Mouse (Mus musculus): ENCODE measurements around the gene Samd14. TPM values are rescaled to one million over a fixed set of nuclear protein-coding genes. Genes with fewer than 3 reads are reported as not detected.

The Samd14 gene
- polyA plus RNA-seq, 1 experiment: 135 TPM

- Histone ChIP-seq H3K27me3 (ENCODE audit: control insufficient read depth) (peaks cover 29% of the 10 kb centered on the region), H3K36me3 (ENCODE audit: control insufficient read depth) (no peaks in the 10 kb centered on the region), H3K4me3 (replicated peaks) (no peak overlapping the region), H3K4me1 (ENCODE audit: control insufficient read depth) (no peaks in the 10 kb centered on the region), H3K9me3 (ENCODE audit: control insufficient read depth, low read length) (no peaks in the 10 kb centered on the region; the same call in 1 of the 2 replicates)
- no peak for TF ChIP-seq GATA1 (IDR thresholded peaks at IDR 0.05; ENCODE audit: low read length)
- no peak for TF ChIP-seq TAL1 (IDR thresholded peaks at IDR 0.05; ENCODE audit: low read length)
Measured at GRCm38 (mm10) chr11:95071266-95071665, 61.6 kb downstream of the Samd14 start.

GRCm38 (mm10) chr11:95072136-95072535 lies 62.5 kb downstream of the Samd14 start:
- Histone ChIP-seq H3K4me3 (replicated peaks) (no peak overlapping the region), H3K9me3 (ENCODE audit: control insufficient read depth, low read length) (peaks cover 2% of the 10 kb centered on the region; the same call in 1 of the 2 replicates), H3K27me3 (ENCODE audit: control insufficient read depth) (peaks cover 38% of the 10 kb centered on the region), H3K36me3 (ENCODE audit: control insufficient read depth) (no peaks in the 10 kb centered on the region), H3K4me1 (ENCODE audit: control insufficient read depth) (no peaks in the 10 kb centered on the region)
- TF ChIP-seq TAL1 (IDR thresholded peaks at IDR 0.05; ENCODE audit: low read length): no peak
- no peak for TF ChIP-seq GATA1 (IDR thresholded peaks at IDR 0.05; ENCODE audit: low read length)

GRCm38 (mm10) chr11:95072804-95073203 lies 63.1 kb downstream of the Samd14 start:
- TF ChIP-seq GATA1 (IDR thresholded peaks at IDR 0.05; ENCODE audit: low read length) (no peak), TAL1 (IDR thresholded peaks at IDR 0.05; ENCODE audit: low read length) (no peak)
- Histone ChIP-seq H3K4me1 (ENCODE audit: control insufficient read depth) (no peaks in the 10 kb centered on the region), H3K9me3 (ENCODE audit: control insufficient read depth, low read length) (peaks cover 2% of the 10 kb centered on the region; the same call in 1 of the 2 replicates), H3K27me3 (ENCODE audit: control insufficient read depth) (peaks cover 45% of the 10 kb centered on the region), H3K36me3 (ENCODE audit: control insufficient read depth) (no peaks in the 10 kb centered on the region), H3K4me3 (replicated peaks) (no peak overlapping the region)

- Histone ChIP-seq H3K9me3 (ENCODE audit: control insufficient read depth, low read length) (peaks cover 2% of the 10 kb centered on the region; the same call in 1 of the 2 replicates), H3K4me1 (ENCODE audit: control insufficient read depth) (no peaks in the 10 kb centered on the region), H3K4me3 (replicated peaks) (no peak overlapping the region), H3K27me3 (ENCODE audit: control insufficient read depth) (peaks cover 55% of the 10 kb centered on the region), H3K36me3 (ENCODE audit: control insufficient read depth) (no peaks in the 10 kb centered on the region)
- TF ChIP-seq GATA1 (IDR thresholded peaks at IDR 0.05; ENCODE audit: low read length) (no peak), TAL1 (IDR thresholded peaks at IDR 0.05; ENCODE audit: low read length) (no peak)
Measured at GRCm38 (mm10) chr11:95073835-95074234, 64.2 kb downstream of the Samd14 start.

GRCm38 (mm10) chr11:95074694-95075093 lies 65.0 kb downstream of the Samd14 start:
- TF ChIP-seq TAL1 (IDR thresholded peaks at IDR 0.05; ENCODE audit: low read length) (no peak), GATA1 (IDR thresholded peaks at IDR 0.05; ENCODE audit: low read length) (no peak)
- peaks cover 64% of the 10 kb centered on the region for H3K27me3 ChIP-seq (ENCODE audit: control insufficient read depth)
- no peaks in the 10 kb centered on the region for H3K36me3 ChIP-seq (ENCODE audit: control insufficient read depth)
- no peaks in the 10 kb centered on the region for H3K4me1 ChIP-seq (ENCODE audit: control insufficient read depth)
- no peak overlapping the region for H3K4me3 ChIP-seq (replicated peaks)
- H3K9me3 ChIP-seq (ENCODE audit: control insufficient read depth, low read length): peaks cover 2% of the 10 kb centered on the region; the same call in 1 of the 2 replicates

GRCm38 (mm10) chr11:95075197-95076040 lies 65.7 kb downstream of the Samd14 start:
- no peak for TF ChIP-seq TAL1 (IDR thresholded peaks at IDR 0.05; ENCODE audit: low read length)
- TF ChIP-seq GATA1 (IDR thresholded peaks at IDR 0.05; ENCODE audit: low read length): no peak
- H3K27me3 ChIP-seq (ENCODE audit: control insufficient read depth): peaks cover 70% of the 10 kb centered on the region
- H3K4me3 ChIP-seq (replicated peaks): peak overlapping the region; percentile 46
- peaks cover 2% of the 10 kb centered on the region; the same call in 1 of the 2 replicates for H3K9me3 ChIP-seq (ENCODE audit: control insufficient read depth, low read length)
- H3K4me1 ChIP-seq (ENCODE audit: control insufficient read depth): no peaks in the 10 kb centered on the region
- H3K36me3 ChIP-seq (ENCODE audit: control insufficient read depth): no peaks in the 10 kb centered on the region

Other genes starting within 250 kb of the Samd14 start
- not detected in 2 replicates for gene Tmem92, start 227.2 kb upstream of the Samd14 start, polyA plus RNA-seq (2012)
- gene Col1a1, start 73.7 kb upstream of the Samd14 start, polyA plus RNA-seq (2012): 0.01 TPM in 2 replicates
- gene Hils1, start 42.3 kb upstream of the Samd14 start, polyA plus RNA-seq (2012): not detected in 2 replicates
- not detected in 2 replicates for gene Sgca, start 33.6 kb upstream of the Samd14 start, polyA plus RNA-seq (2012)
- 29.1 and 31.4 TPM in 2 replicates for gene Ppp1r9b, start 18.8 kb upstream of the Samd14 start, polyA plus RNA-seq (2012)
- gene Pdk2, start 31.5 kb downstream of the Samd14 start, polyA plus RNA-seq (2012): 4.0 and 7.2 TPM in 2 replicates
- gene Itga3, start 66.9 kb downstream of the Samd14 start, polyA plus RNA-seq (2012): 0.01 and 0.03 TPM in 2 replicates
- gene Dlx3, start 110.2 kb downstream of the Samd14 start, polyA plus RNA-seq (2012): not detected in 2 replicates
- not detected in 2 replicates for gene Dlx4, start 136.4 kb downstream of the Samd14 start, polyA plus RNA-seq (2012)

Measured in erythroblast, embryonic 14.5 days (primary cell).